14 mouse cellular contexts compared by ENCODE assay signal in the genomic region with DNA sequence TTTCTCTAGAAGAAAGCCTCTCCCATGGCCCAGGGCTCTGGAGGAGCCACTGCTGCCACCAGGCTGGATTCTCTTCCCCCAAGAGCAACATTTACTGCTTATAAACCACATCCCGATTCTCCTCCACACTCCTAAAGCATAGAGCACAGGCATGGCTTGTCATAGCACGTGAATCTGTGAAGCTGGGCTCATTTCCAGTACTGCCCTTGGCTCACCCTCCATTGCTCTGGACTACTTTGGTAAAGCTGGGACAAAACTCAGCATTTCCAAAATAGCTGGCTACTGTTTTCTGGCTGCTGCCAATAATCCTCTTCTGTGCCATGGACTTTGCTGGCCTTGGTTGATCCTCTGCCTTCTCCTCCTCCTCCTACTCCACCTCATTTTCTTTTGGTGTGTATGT. TPM values are rescaled to one million over a fixed set of nuclear protein-coding genes. Genes with fewer than 3 reads are reported as not detected.
DNase-seq lines count a peak whose midpoint lies in the region; ATAC-seq and TF ChIP-seq lines count a peak whose summit lies in the region.
"Had no signal": no experiment of that assay in that cellular context is flagged by ENCODE, and none has a peak within 500 bp of the region (broad histone marks: within the 10 kb centered on the region; RNA-seq: fewer than 3 reads in every experiment).

No protein-coding gene starts in this region.

- 0 out of 2 replicates have a peak overlapping the region, but pooled peaks have one; percentile 7 for H3K27ac ChIP-seq in layer of hippocampus, adult 2 months
- H3K27ac ChIP-seq in midbrain, embryonic 15.5 days, result no peak overlapping the region
- H3K27ac ChIP-seq: intestine, embryonic 15.5 days; limb, embryonic 15.5 days had no signal

- no peaks in the 10 kb centered on the region for H3K4me1 ChIP-seq in midbrain, embryonic 15.5 days
- H3K4me1 ChIP-seq: limb, embryonic 15.5 days had no signal

- no peaks in the 10 kb centered on the region for H3K9me3 ChIP-seq in midbrain, embryonic 15.5 days
- H3K9me3 ChIP-seq: intestine, embryonic 15.5 days; limb, embryonic 15.5 days had no signal

- no peak overlapping the region for H3K9ac ChIP-seq in midbrain, embryonic 15.5 days
- H3K9ac ChIP-seq: intestine, embryonic 15.5 days; limb, embryonic 15.5 days had no signal

- no peak overlapping the region for H3K4me3 ChIP-seq in layer of hippocampus, adult 2 months
- H3K4me3 ChIP-seq in midbrain, embryonic 15.5 days, result no peak overlapping the region
- H3K4me3 ChIP-seq: intestine, embryonic 15.5 days; limb, embryonic 15.5 days had no signal

- no peaks in the 10 kb centered on the region for H3K27me3 ChIP-seq in midbrain, embryonic 15.5 days (replicated peaks)
- H3K27me3 ChIP-seq: limb, embryonic 15.5 days had no signal

- no peak for ATAC-seq in midbrain, embryonic 15.5 days (replicated peaks)
- ATAC-seq: intestine, embryonic 15.5 days had no signal

- no peak for TF ChIP-seq CTCF in layer of hippocampus, adult 2 months (conservative IDR thresholded peaks at IDR 0.05)

- no peaks in the 10 kb centered on the region for H3K36me3 ChIP-seq in midbrain, embryonic 15.5 days (replicated peaks)
- H3K36me3 ChIP-seq: intestine, embryonic 15.5 days; limb, embryonic 15.5 days had no signal

- DNase-seq in cerebellum, postnatal 10 days, result peak; percentile 60
- DNase-seq in cerebellum, adult 11 months, result no peak
- peak in 1 of 2 experiments; percentile 9 for DNase-seq in layer of hippocampus, adult 2 months (ENCODE audit: low spot score in 2 of 2)
- no peak for DNase-seq in layer of hippocampus, adult 9-10 months (ENCODE audit: low spot score)
- DNase-seq in 3T3-L1 (ENCODE audit: low read depth, low spot score), result peak; percentile 39
- DNase-seq in brain, adult 2 months (ENCODE audit: low read depth, low spot score), result peak; percentile 61
- no peak for DNase-seq in spleen, postnatal 36 days (ENCODE audit: low spot score in 2 of 2)
- DNase-seq: heart, postnatal 4 days had no signal

- no peak overlapping the region for H3K4me2 ChIP-seq in midbrain, embryonic 15.5 days
- H3K4me2 ChIP-seq: intestine, embryonic 15.5 days; limb, embryonic 15.5 days had no signal

- 77% methylated on average over 2 of the region's 2 CpGs for WGBS in midbrain, embryonic 15.5 days

RNA-seq across cellular contexts. Expression of gene Slc13a2, which starts 2.3 kb away (rescaled TPM):
- total RNA-seq in layer of hippocampus, adult 2 months (2021), result not detected
- not detected in 2 replicates for polyA plus RNA-seq in midbrain, embryonic 15.5 days (2015; fragmentation: Nextera tagmentation; extraction: Ambion mirVana)
- total RNA-seq: heart, adult 8-10 months; heart, postnatal 4 days had no signal

RNA-seq across cellular contexts. Expression of gene Foxn1, which starts 38.0 kb away (rescaled TPM):
- total RNA-seq in layer of hippocampus, adult 2 months (2021), result not detected
- polyA plus RNA-seq in midbrain, embryonic 15.5 days (2015; fragmentation: Nextera tagmentation; extraction: Ambion mirVana), result not detected in 2 replicates
- total RNA-seq: ES-E14; heart, adult 8-10 months; heart, postnatal 4 days; megakaryocyte progenitor cell, adult 5-6 weeks had no signal
- polyA plus RNA-seq: intestine, embryonic 15.5 days had no signal

RNA-seq across cellular contexts. Expression of gene Slc46a1, which starts 41.1 kb away (rescaled TPM):
- total RNA-seq in layer of hippocampus, adult 2 months (2021), result 10 to 100 TPM; 11.7 to 12.3 TPM
- polyA plus RNA-seq in midbrain, embryonic 15.5 days (2015; fragmentation: Nextera tagmentation; extraction: Ambion mirVana), result 23.6 and 23.7 TPM in 2 replicates

Comparison
In these comparisons a context has a peak if more than half of its experiments do, and no peak if none do; other contexts are left out.
1. DNase-seq: peak in cerebellum, postnatal 10 days (2 of 2), 3T3-L1 (single experiment) and brain, adult 2 months (single experiment); none in cerebellum, adult 11 months (single experiment), layer of hippocampus, adult 9-10 months (single experiment) and spleen, postnatal 36 days (0 of 2).